Mouse (Mus musculus) MEL (cell line): ENCODE data around the gene Kctd2.

Experiments
- CTCF ChIP-seq, 3 experiments: IDR thresholded peaks in 2 of 3; conservative IDR thresholded peaks in 1 of 3; 2 replicates each; pipeline ENCODE4 v1.5.1; 2011 to 2012; ENCODE audit warnings: low read length in 3 of 3, low read depth in 2 of 3, mild to moderate bottlenecking in 2 of 3, improper control_type of control experiment in 1 of 3, inconsistent platforms in 1 of 3, mixed read lengths in 1 of 3, moderate library complexity in 1 of 3; ENCODE audit not compliant: control insufficient read depth in 1 of 3, insufficient read depth in 1 of 3, poor library complexity in 1 of 3, severe bottlenecking in 1 of 3
- MAFK ChIP-seq: IDR thresholded peaks from 2 replicates; pipeline ENCODE4 v1.6.1; 2011; ENCODE audit warnings: low read depth, mild to moderate bottlenecking, low read length, improper control_type of control experiment, borderline replicate concordance
- NELFE ChIP-seq: IDR thresholded peaks from 2 replicates; pipeline ENCODE4 v1.6.1; 2011; ENCODE audit warnings: low read depth, low read length, improper control_type of control experiment
- POLR2A ChIP-seq, 2 experiments: IDR thresholded peaks; 2 replicates each; pipeline ENCODE4 v1.6.1; 2011 to 2012; ENCODE audit warnings: low read length in 2 of 2, mild to moderate bottlenecking in 2 of 2, control low read depth in 1 of 2, improper control_type of control experiment in 1 of 2, low read depth in 1 of 2, moderate library complexity in 1 of 2; ENCODE audit not compliant: control insufficient read depth in 1 of 2, insufficient read depth in 1 of 2, poor library complexity in 1 of 2
- SIN3A ChIP-seq: IDR thresholded peaks from 2 replicates; pipeline ENCODE4 v1.6.1; 2012; ENCODE audit warnings: low read length, improper control_type of control experiment, inconsistent platforms
- ZMIZ1 ChIP-seq: IDR thresholded peaks from 2 replicates; pipeline ENCODE4 v1.6.1; 2012; ENCODE audit warnings: low read depth, mild to moderate bottlenecking, inconsistent platforms, low read length, improper control_type of control experiment, moderate library complexity

- no peak for TF ChIP-seq ZMIZ1
- peak; percentile 91 to 99 (median 98) for TF ChIP-seq CTCF (IDR thresholded peaks at IDR 0.05 in 2 of 3, conservative IDR thresholded peaks at IDR 0.05 in 1 of 3; ENCODE audit: control insufficient read depth in 1 of 3, insufficient read depth in 1 of 3, low read depth in 2 of 3, low read length in 3 of 3, poor library complexity in 1 of 3, severe bottlenecking in 1 of 3)
- peak; percentile 67; the same call in 1 of the 2 replicates for TF ChIP-seq NELFE
- TF ChIP-seq MAFK: peak; percentile 87; the same call in 1 of the 2 replicates
- peak in 1 of 2 experiments; percentile 65; a peak in 2 of 4 replicates for TF ChIP-seq POLR2A (IDR thresholded peaks at IDR 0.05; ENCODE audit: control insufficient read depth in 1 of 2, insufficient read depth in 1 of 2, low read depth in 1 of 2, low read length in 2 of 2, poor library complexity in 1 of 2)
- TF ChIP-seq SIN3A: peak; percentile 92
These were observed 53.8 kb downstream of the Kctd2 start for GRCm38 (mm10) chr11:115473626-115474275.
